Mouse (Mus musculus) kidney, embryonic 15.5 days (tissue): ENCODE results near the gene Ank3. TPM values are rescaled to one million over a fixed set of nuclear protein-coding genes. Genes with fewer than 3 reads are reported as not detected.

Experiments
- ATAC-seq: fragments of 200-750 bp; cut with Nextera tagmentation; replicated peaks from 2 replicates; pipeline ENCODE4 v1.8.0; 2017; ENCODE audit warnings: moderate TSS enrichment; ENCODE audit not compliant: low FRiP score
- H3K27ac ChIP-seq: fragments of 300-500 bp; sonication (generic); 2 replicates; pipeline ENCODE4 v1.5.1; 2015; ENCODE audit warnings: mild to moderate bottlenecking, inconsistent platforms
- H3K27me3 ChIP-seq: fragments of 300-500 bp; sonication (generic); 2 replicates; pipeline ENCODE4 v1.6.1; 2015; ENCODE audit warnings: inconsistent platforms
- H3K36me3 ChIP-seq: fragments of 300-500 bp; sonication (generic); 2 replicates; pipeline ENCODE4 v1.6.1; 2015; ENCODE audit warnings: inconsistent platforms
- H3K4me1 ChIP-seq: fragments of 300-500 bp; sonication (generic); 2 replicates; pipeline ENCODE4 v1.6.1; 2015; ENCODE audit warnings: inconsistent platforms
- H3K4me2 ChIP-seq: fragments of 300-500 bp; sonication (generic); 2 replicates; pipeline ENCODE4 v1.6.1; 2015; ENCODE audit warnings: moderate library complexity, mild to moderate bottlenecking, inconsistent platforms
- H3K4me3 ChIP-seq: fragments of 300-500 bp; sonication (generic); replicated peaks from 2 replicates; pipeline ENCODE4 v1.5.1; 2015; ENCODE audit warnings: mild to moderate bottlenecking, inconsistent platforms
- H3K9ac ChIP-seq: fragments of 300-500 bp; sonication (generic); 2 replicates; pipeline ENCODE4 v1.6.1; 2015; ENCODE audit warnings: mild to moderate bottlenecking, inconsistent platforms
- H3K9me3 ChIP-seq: fragments of 300-500 bp; sonication (generic); replicated peaks from 2 replicates; pipeline ENCODE4 v1.6.1; 2016; ENCODE audit warnings: inconsistent platforms
- WGBS: fragments of 180-500 bp; shearing (Covaris S2); methylation state at CpG from one replicate; pipeline ENCODE4 v1.1.7; 2015; ENCODE audit warnings: mixed read lengths; 5-methylcytosine and 5-hydroxymethylcytosine counted together
- polyA plus RNA-seq: library from polyadenylated mRNA; unstranded; fragments of >200 nt; fragmentation: Nextera tagmentation; extraction: Ambion mirVana; gene quantifications from 2 replicates; pipeline ENCODE4 v1.2.1, GENCODE M21; 2015

The Ank3 gene
- polyA plus RNA-seq, 1 experiment from 2014 or later: 47.9 TPM

- H3K36me3 ChIP-seq: no peaks in the 10 kb centered on the region
- no peak overlapping the region for H3K27ac ChIP-seq
- 79% methylated on average over 5 of the region's 5 CpGs for WGBS
- H3K4me1 ChIP-seq: no peaks in the 10 kb centered on the region
- no peaks in the 10 kb centered on the region for H3K9me3 ChIP-seq
- H3K9ac ChIP-seq: no peak overlapping the region
- ATAC-seq: no peak
- no peak overlapping the region for H3K4me2 ChIP-seq
- H3K27me3 ChIP-seq: no peaks in the 10 kb centered on the region
- no peak overlapping the region for H3K4me3 ChIP-seq
Measured at GRCm38 (mm10) chr10:69491975-69492374, 93.4 kb downstream of the Ank3 start.

- no peak for ATAC-seq
- no peaks in the 10 kb centered on the region for H3K27me3 ChIP-seq
- no peak overlapping the region for H3K4me2 ChIP-seq
- no peaks in the 10 kb centered on the region for H3K9me3 ChIP-seq
- H3K9ac ChIP-seq: no peak overlapping the region
- WGBS: 88% methylated on average over 17 of the region's 17 CpGs
- no peak overlapping the region for H3K27ac ChIP-seq
- peaks cover 12% of the 10 kb centered on the region for H3K4me1 ChIP-seq
- H3K4me3 ChIP-seq: no peak overlapping the region
- H3K36me3 ChIP-seq: no peaks in the 10 kb centered on the region
Measured at GRCm38 (mm10) chr10:69497382-69497781, 98.8 kb downstream of the Ank3 start.

- Histone ChIP-seq H3K4me1 (peaks cover 12% of the 10 kb centered on the region), H3K27ac (no peak overlapping the region), H3K9me3 (no peaks in the 10 kb centered on the region), H3K4me3 (no peak overlapping the region), H3K4me2 (no peak overlapping the region), H3K36me3 (no peaks in the 10 kb centered on the region), H3K9ac (no peak overlapping the region), H3K27me3 (no peaks in the 10 kb centered on the region)
- no peak for ATAC-seq
- WGBS: 31% methylated on average over 11 of the region's 11 CpGs
Measured at GRCm38 (mm10) chr10:69500171-69500860, 101.7 kb downstream of the Ank3 start.

- WGBS: 84% methylated on average over 4 of the region's 4 CpGs
- Histone ChIP-seq H3K36me3 (no peaks in the 10 kb centered on the region), H3K27ac (no peak overlapping the region), H3K9me3 (no peaks in the 10 kb centered on the region), H3K4me3 (no peak overlapping the region), H3K27me3 (no peaks in the 10 kb centered on the region), H3K4me2 (no peak overlapping the region), H3K4me1 (peaks cover 12% of the 10 kb centered on the region), H3K9ac (no peak overlapping the region)
- ATAC-seq: no peak
Measured at GRCm38 (mm10) chr10:69503791-69504190, 105.2 kb downstream of the Ank3 start.

- no peak for ATAC-seq
- H3K27ac ChIP-seq: no peak overlapping the region
- no peaks in the 10 kb centered on the region for H3K27me3 ChIP-seq
- H3K4me3 ChIP-seq: no peak overlapping the region
- no peaks in the 10 kb centered on the region for H3K36me3 ChIP-seq
- 76% methylated on average over 8 of the region's 8 CpGs for WGBS
- no peaks in the 10 kb centered on the region for H3K4me1 ChIP-seq
- H3K4me2 ChIP-seq: no peak overlapping the region
- no peak overlapping the region for H3K9ac ChIP-seq
- H3K9me3 ChIP-seq: no peaks in the 10 kb centered on the region
Measured at GRCm38 (mm10) chr10:69507719-69508118, 109.1 kb downstream of the Ank3 start.

GRCm38 (mm10) chr10:69510392-69510791, 111.8 kb downstream of the Ank3 start:
- WGBS: 80% methylated on average over 8 of the region's 8 CpGs
- H3K9me3 ChIP-seq: no peaks in the 10 kb centered on the region
- ATAC-seq: no peak
- H3K9ac ChIP-seq: no peak overlapping the region
- no peak overlapping the region for H3K4me2 ChIP-seq
- H3K36me3 ChIP-seq: no peaks in the 10 kb centered on the region
- no peaks in the 10 kb centered on the region for H3K27me3 ChIP-seq
- H3K27ac ChIP-seq: no peak overlapping the region
- no peak overlapping the region for H3K4me3 ChIP-seq
- H3K4me1 ChIP-seq: no peaks in the 10 kb centered on the region

- Histone ChIP-seq H3K27me3 (no peaks in the 10 kb centered on the region), H3K9ac (no peak overlapping the region), H3K4me2 (no peak overlapping the region), H3K27ac (no peak overlapping the region), H3K36me3 (no peaks in the 10 kb centered on the region), H3K9me3 (no peaks in the 10 kb centered on the region), H3K4me3 (no peak overlapping the region), H3K4me1 (no peaks in the 10 kb centered on the region)
- ATAC-seq: no peak
- WGBS: 66% methylated on average over 1 of the region's 1 CpGs
Measured at GRCm38 (mm10) chr10:69511234-69511633, 112.7 kb downstream of the Ank3 start.

GRCm38 (mm10) chr10:69521977-69522376, 123.4 kb downstream of the Ank3 start:
- no peak for ATAC-seq
- H3K9ac ChIP-seq: no peak overlapping the region
- H3K4me1 ChIP-seq: 0 out of 2 replicates have a peak, but pooled peaks cover 3% of the 10 kb centered on the region
- H3K36me3 ChIP-seq: no peaks in the 10 kb centered on the region
- H3K9me3 ChIP-seq: no peaks in the 10 kb centered on the region
- H3K4me2 ChIP-seq: no peak overlapping the region
- peak overlapping the region; percentile 67 for H3K27ac ChIP-seq
- H3K4me3 ChIP-seq: no peak overlapping the region
- WGBS: 48% methylated on average over 4 of the region's 4 CpGs
- no peaks in the 10 kb centered on the region for H3K27me3 ChIP-seq

- ATAC-seq: no peak
- WGBS: 84% methylated on average over 3 of the region's 3 CpGs
- Histone ChIP-seq H3K4me3 (no peak overlapping the region), H3K27ac (no peak overlapping the region), H3K9ac (no peak overlapping the region), H3K27me3 (no peaks in the 10 kb centered on the region), H3K4me1 (0 out of 2 replicates have a peak, but pooled peaks cover 3% of the 10 kb centered on the region), H3K36me3 (no peaks in the 10 kb centered on the region), H3K4me2 (no peak overlapping the region), H3K9me3 (no peaks in the 10 kb centered on the region)
Measured at GRCm38 (mm10) chr10:69523202-69523601, 124.6 kb downstream of the Ank3 start.

GRCm38 (mm10) chr10:69527318-69527717, 128.7 kb downstream of the Ank3 start:
- no peak overlapping the region for H3K4me3 ChIP-seq
- no peaks in the 10 kb centered on the region for H3K27me3 ChIP-seq
- no peak overlapping the region for H3K9ac ChIP-seq
- H3K9me3 ChIP-seq: no peaks in the 10 kb centered on the region
- H3K4me1 ChIP-seq: peaks cover 7% of the 10 kb centered on the region
- no peak for ATAC-seq
- 89% methylated on average over 10 of the region's 10 CpGs for WGBS
- no peak overlapping the region for H3K27ac ChIP-seq
- H3K36me3 ChIP-seq: no peaks in the 10 kb centered on the region
- H3K4me2 ChIP-seq: no peak overlapping the region

- Histone ChIP-seq H3K27ac (no peak overlapping the region), H3K4me2 (no peak overlapping the region), H3K27me3 (no peaks in the 10 kb centered on the region), H3K9ac (no peak overlapping the region), H3K4me3 (no peak overlapping the region), H3K9me3 (no peaks in the 10 kb centered on the region), H3K4me1 (peaks cover 15% of the 10 kb centered on the region), H3K36me3 (no peaks in the 10 kb centered on the region)
- no peak for ATAC-seq
- WGBS: 63% methylated on average over 4 of the region's 4 CpGs
Measured at GRCm38 (mm10) chr10:69528746-69529145, 130.2 kb downstream of the Ank3 start.

GRCm38 (mm10) chr10:69530326-69530725, 131.8 kb downstream of the Ank3 start:
- Histone ChIP-seq H3K36me3 (no peaks in the 10 kb centered on the region), H3K4me2 (no peak overlapping the region), H3K27me3 (no peaks in the 10 kb centered on the region), H3K4me3 (no peak overlapping the region), H3K9ac (no peak overlapping the region), H3K27ac (no peak overlapping the region), H3K9me3 (no peaks in the 10 kb centered on the region), H3K4me1 (peaks cover 22% of the 10 kb centered on the region)
- no peak for ATAC-seq
- 88% methylated on average over 6 of the region's 6 CpGs for WGBS

- Histone ChIP-seq H3K36me3 (no peaks in the 10 kb centered on the region), H3K27ac (peak overlapping the region; percentile 58), H3K9ac (no peak overlapping the region), H3K4me3 (no peak overlapping the region), H3K27me3 (no peaks in the 10 kb centered on the region), H3K4me1 (peaks cover 33% of the 10 kb centered on the region), H3K9me3 (no peaks in the 10 kb centered on the region), H3K4me2 (no peak overlapping the region)
- WGBS: 85% methylated on average over 5 of the region's 5 CpGs
- ATAC-seq: no peak
Measured at GRCm38 (mm10) chr10:69531569-69531968, 133.0 kb downstream of the Ank3 start.
